Mouse (Mus musculus) ES-E14 (cell line): ENCODE data around the gene Tshz2. TPM values are rescaled to one million over a fixed set of nuclear protein-coding genes. Genes with fewer than 3 reads are reported as not detected.

ENCODE experiments used
- DNase-seq: peaks from one replicate; pipeline ENCODE4 v3.0.0-alpha.2; 2013; ENCODE audit warnings: low read depth, low spot score
- H3K27ac ChIP-seq: 2 replicates; pipeline ENCODE4 v1.5.1; 2012; ENCODE audit warnings: low read depth, mild to moderate bottlenecking, low read length, moderate library complexity, mixed read lengths; ENCODE audit not compliant: poor library complexity, insufficient read depth, severe bottlenecking
- H3K36me3 ChIP-seq: 2 replicates; pipeline ENCODE4 v1.6.1; 2012; ENCODE audit warnings: mild to moderate bottlenecking, low read length, moderate library complexity, mixed read lengths; ENCODE audit not compliant: control insufficient read depth, poor library complexity, insufficient read depth, severe bottlenecking
- H3K4me1 ChIP-seq, 2 experiments: fragments of 150-350 bp in 1 of 2; sonication (generic) in 1 of 2; 2 replicates each; pipeline ENCODE4 v1.6.1; 2012; ENCODE audit warnings: low read length in 2 of 2, mild to moderate bottlenecking in 1 of 2, mixed read lengths in 1 of 2; ENCODE audit not compliant: control insufficient read depth in 2 of 2, insufficient read depth in 2 of 2, poor library complexity in 1 of 2
- H3K4me3 ChIP-seq, 2 experiments: fragments of 150-350 bp in 1 of 2; sonication (generic) in 1 of 2; 2 replicates each; pipeline ENCODE4 v1.5.1; 2012; ENCODE audit warnings: low read length in 2 of 2, low read depth in 1 of 2, mild to moderate bottlenecking in 1 of 2, mixed read lengths in 1 of 2; ENCODE audit not compliant: insufficient read depth in 1 of 2, poor library complexity in 1 of 2, severe bottlenecking in 1 of 2
- H3K9ac ChIP-seq: 2 replicates; pipeline ENCODE4 v1.6.1; 2012; ENCODE audit warnings: low read depth, mild to moderate bottlenecking, low read length, mixed read lengths; ENCODE audit not compliant: poor library complexity, insufficient read depth, severe bottlenecking
- H3K9me3 ChIP-seq: fragments of 150-350 bp; sonication (generic); 2 replicates; pipeline ENCODE4 v1.6.1; 2012; ENCODE audit warnings: low read depth, mild to moderate bottlenecking, low read length; ENCODE audit not compliant: control insufficient read depth, insufficient read depth
- CHD2 ChIP-seq: IDR thresholded peaks from 2 replicates; pipeline ENCODE4 v1.6.1; 2014; ENCODE audit warnings: mild to moderate bottlenecking, low read depth, low read length, inconsistent platforms
- HCFC1 ChIP-seq: IDR thresholded peaks from 2 replicates; pipeline ENCODE4 v1.6.1; 2012; ENCODE audit warnings: low read length, inconsistent platforms, borderline replicate concordance; ENCODE audit not compliant: insufficient read depth
- MAFK ChIP-seq: IDR thresholded peaks from 2 replicates; pipeline ENCODE4 v1.6.1; 2014; ENCODE audit warnings: mild to moderate bottlenecking, low read depth, low read length, inconsistent platforms; ENCODE audit not compliant: insufficient read depth
- ZC3H11A ChIP-seq: IDR thresholded peaks from 2 replicates; pipeline ENCODE4 v1.6.1; 2012; ENCODE audit warnings: low read depth, mild to moderate bottlenecking, inconsistent platforms, low read length, borderline replicate concordance
- ZNF384 ChIP-seq: IDR thresholded peaks from 2 replicates; pipeline ENCODE4 v1.6.1; 2012; ENCODE audit warnings: low read depth, low read length, inconsistent platforms
- in situ Hi-C, 2 experiments: fragments of 600-800 bp; cut with MboI; formaldehyde crosslinking; loops; one replicate each; pipeline ENCODE4 v1.15.1; 2025; ENCODE audit warnings: low sequenced_read_pairs in 2 of 2, inconsistent platforms in 1 of 2; ENCODE audit not compliant: unreplicated experiment in 2 of 2
- total RNA-seq: library from RNA; depleted of rRNA; stranded (reverse); fragments of 300-350 nt; gene quantifications from 2 replicates; pipeline ENCODE4 v1.2.3, GENCODE M21; 2012

The Tshz2 gene
- total RNA-seq, 1 experiment = 0.27 TPM

- no peak overlapping the region for H3K9ac ChIP-seq
- no peaks in the 10 kb centered on the region for H3K4me1 ChIP-seq
- H3K36me3 ChIP-seq = no peaks in the 10 kb centered on the region
- TF ChIP-seq ZNF384 (no peak), MAFK (no peak), HCFC1 (no peak), ZC3H11A (no peak), CHD2 (no peak)
- H3K4me3 ChIP-seq = no peak overlapping the region
- no peaks in the 10 kb centered on the region for H3K9me3 ChIP-seq
- DNase-seq = no peak
- in situ Hi-C loops = no loop called here
- H3K27ac ChIP-seq = no peak overlapping the region
Observed at GRCm38 (mm10) chr2:169787381-169787780, 154.6 kb downstream of the Tshz2 start.

DNA sequence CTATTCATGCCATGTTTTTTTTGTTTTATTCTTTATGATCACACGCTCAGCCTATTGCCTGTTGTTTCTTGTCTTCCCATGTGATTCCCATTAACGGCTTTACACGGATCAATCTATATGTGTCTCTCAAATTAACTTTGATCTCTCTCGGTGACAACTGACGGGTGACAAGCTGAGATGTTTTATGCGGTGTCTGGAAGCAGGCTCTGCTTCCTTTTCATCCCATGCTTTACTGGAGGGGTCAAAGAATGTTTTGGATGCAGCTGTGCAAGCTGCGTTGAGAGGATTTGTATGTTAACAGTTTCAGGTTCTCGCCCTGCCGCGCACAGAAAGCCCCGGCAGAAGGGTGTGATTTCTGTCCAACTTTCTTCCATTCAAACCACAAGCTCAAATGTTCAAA lies 155.1 kb downstream of the Tshz2 start:
- TF ChIP-seq CHD2 (no peak), MAFK (no peak), ZC3H11A (no peak), ZNF384 (no peak), HCFC1 (no peak)
- Histone ChIP-seq H3K9me3 (no peaks in the 10 kb centered on the region), H3K4me3 (no peak overlapping the region), H3K9ac (no peak overlapping the region), H3K4me1 (no peaks in the 10 kb centered on the region), H3K27ac (no peak overlapping the region), H3K36me3 (no peaks in the 10 kb centered on the region)
- DNase-seq = no peak
- in situ Hi-C loops = no loop called here

DNA sequence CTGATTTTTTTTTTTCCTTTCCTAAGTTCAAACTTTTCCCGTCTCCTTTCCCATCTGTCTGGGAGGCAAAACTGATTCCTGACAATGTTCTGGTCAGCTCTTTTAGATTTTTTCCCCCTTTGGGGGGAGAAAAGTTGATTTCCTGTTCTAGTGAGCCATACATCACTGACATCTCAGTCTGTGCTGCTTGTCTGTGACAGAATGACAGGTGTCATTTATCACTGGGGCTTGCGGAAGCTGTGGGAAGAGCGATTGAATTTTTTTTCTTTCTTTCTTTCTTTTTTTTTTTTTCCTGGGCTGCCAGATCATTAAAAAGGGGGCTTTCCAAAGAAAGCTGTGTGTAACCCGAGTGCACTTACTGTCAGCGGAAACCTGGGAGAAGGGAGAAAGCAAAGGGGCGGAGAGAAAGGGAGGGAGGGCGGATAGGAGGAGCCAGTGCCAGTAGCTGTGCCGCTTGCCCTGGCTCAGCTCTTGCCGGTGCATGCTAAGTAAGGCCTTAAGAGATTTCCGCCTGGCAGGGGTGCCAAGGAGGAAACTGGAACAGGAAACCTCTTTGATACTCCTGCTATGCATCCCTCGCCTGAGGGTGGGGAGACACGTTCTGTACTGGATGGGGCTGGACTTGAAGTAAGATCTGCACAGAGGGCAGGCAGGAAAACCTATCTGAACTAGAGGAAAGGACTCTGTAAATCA lies 157.8 kb downstream of the Tshz2 start:
- Histone ChIP-seq H3K9ac (no peak overlapping the region), H3K9me3 (no peaks in the 10 kb centered on the region), H3K4me3 (peak overlapping the region in 1 of 2 experiments; percentile 29; a peak in 2 of 4 replicates), H3K27ac (no peak overlapping the region), H3K36me3 (no peaks in the 10 kb centered on the region), H3K4me1 (no peaks in the 10 kb centered on the region)
- DNase-seq = peak; percentile 30
- TF ChIP-seq ZNF384 = no peak
- TF ChIP-seq ZC3H11A = no peak
- no peak for TF ChIP-seq CHD2
- no peak for TF ChIP-seq HCFC1
- TF ChIP-seq MAFK = no peak
- in situ Hi-C loops = no loop called here

GRCm38 (mm10) chr2:169792706-169793105 lies 159.9 kb downstream of the Tshz2 start:
- Histone ChIP-seq H3K9ac (no peak overlapping the region), H3K4me3 (no peak overlapping the region), H3K9me3 (no peaks in the 10 kb centered on the region), H3K27ac (no peak overlapping the region), H3K4me1 (no peaks in the 10 kb centered on the region), H3K36me3 (no peaks in the 10 kb centered on the region)
- DNase-seq = no peak
- TF ChIP-seq HCFC1 = no peak
- no peak for TF ChIP-seq CHD2
- TF ChIP-seq ZNF384 = no peak
- TF ChIP-seq MAFK = no peak
- no peak for TF ChIP-seq ZC3H11A
- in situ Hi-C loops = no loop called here

GRCm38 (mm10) chr2:169802241-169802640 lies 169.4 kb downstream of the Tshz2 start:
- in situ Hi-C loops = no loop called here
- TF ChIP-seq HCFC1 (no peak), CHD2 (no peak), MAFK (no peak)

More at GRCm38 (mm10) chr2:169802241-169802640, 169.4 kb downstream of the Tshz2 start:
- DNase-seq = no peak
- Histone ChIP-seq H3K4me3 (no peak overlapping the region), H3K36me3 (no peaks in the 10 kb centered on the region), H3K9me3 (no peaks in the 10 kb centered on the region), H3K9ac (no peak overlapping the region), H3K4me1 (0 out of 4 replicates have a peak, but pooled peaks cover 0 to 3% of the 10 kb centered on the region in 2 experiments), H3K27ac (no peak overlapping the region)
